Mouse (Mus musculus) neural tube, embryonic 10.5 days (tissue): ENCODE results near the gene Fgd2.

Experiments used
- DNase-seq: peaks from one replicate; pipeline ENCODE4 v3.0.0-alpha.2; 2017; ENCODE audit warnings: low spot score; ENCODE audit errors: extremely low spot score

Fgd2 gene

GRCm38 (mm10) chr17:29396821-29397242, 36.1 kb downstream of the Fgd2 start:
- DNase-seq: peak; percentile 89

DNA sequence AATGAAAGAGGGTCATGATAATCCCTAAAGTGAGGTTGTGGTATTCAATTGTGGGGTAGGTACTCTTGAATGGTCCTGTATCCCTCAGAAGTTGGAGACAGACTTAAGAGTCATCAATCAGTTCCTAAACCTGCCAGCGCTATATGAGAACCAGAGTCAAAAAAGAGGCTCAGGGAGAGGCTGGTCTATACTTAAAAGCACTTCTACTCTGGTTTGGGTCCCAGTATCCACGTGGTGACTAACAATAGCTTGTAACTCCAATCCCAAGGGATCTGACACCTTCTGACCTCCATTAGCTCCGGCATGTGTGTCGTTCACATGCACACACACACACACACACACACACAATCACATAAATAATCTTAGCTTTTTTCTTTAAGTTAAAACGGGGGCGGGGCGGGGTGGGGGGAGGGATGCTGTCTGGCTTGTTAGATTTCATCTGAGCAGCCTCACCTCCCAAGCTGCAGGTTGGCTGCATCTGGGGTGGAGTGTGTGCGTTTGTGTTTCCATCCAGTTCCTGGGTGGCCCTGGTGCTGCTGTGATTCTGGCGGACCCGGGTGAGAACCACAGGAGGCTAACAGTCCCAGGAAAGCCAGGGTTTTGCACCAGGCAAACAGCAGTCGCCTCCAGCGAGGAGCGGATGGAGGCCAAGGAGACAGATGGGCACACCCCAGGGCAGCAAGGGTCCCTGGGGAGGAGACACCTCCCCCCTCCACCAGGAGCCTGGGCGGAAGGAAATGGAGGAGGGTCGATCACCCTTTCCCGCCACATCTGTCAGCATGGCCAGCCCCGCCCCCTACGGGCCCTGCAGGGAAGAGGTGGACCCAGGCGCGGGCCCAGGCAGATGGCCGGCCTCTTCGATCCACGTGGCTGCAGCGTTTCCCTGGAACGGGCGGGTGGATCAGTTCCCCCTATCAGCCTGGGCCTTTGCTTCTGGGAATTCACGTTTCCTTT, 37.0 kb downstream of the Fgd2 start:
- DNase-seq: peak; percentile 94

- no peak for DNase-seq
Observed at GRCm38 (mm10) chr17:29398434-29399026, 37.8 kb downstream of the Fgd2 start.

DNA sequence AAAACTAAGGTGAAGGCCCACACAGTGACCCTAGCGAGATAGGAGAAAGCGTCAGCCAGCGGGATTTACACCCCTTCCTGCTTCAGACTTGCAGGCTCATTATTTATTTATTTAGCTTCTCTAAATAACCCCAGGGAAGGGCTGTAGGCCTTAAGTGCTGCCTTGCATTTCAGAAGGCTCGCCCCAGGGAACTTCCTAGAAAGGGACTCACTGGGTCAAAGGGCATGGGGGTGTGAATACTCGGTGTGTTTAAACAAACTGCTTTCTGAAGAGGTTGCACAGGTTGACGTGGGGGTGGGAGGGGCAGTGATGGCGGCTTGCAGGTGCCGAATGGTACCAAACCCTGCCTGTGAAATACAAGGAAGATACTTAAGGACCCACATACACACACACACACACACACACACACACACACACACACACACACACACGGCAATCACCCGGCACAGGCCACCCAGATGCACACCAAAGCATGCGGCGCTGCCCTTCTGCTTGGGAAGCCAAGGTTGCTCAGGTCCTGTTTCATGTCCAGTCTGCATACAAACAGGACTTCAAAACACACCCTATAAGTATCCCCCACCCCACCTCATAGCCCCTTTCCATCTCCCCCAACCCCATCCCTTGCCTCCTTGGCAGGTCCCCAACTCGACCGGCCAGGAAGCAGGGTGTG, 38.7 kb downstream of the Fgd2 start:
- peak; percentile 21 for DNase-seq

GRCm38 (mm10) chr17:29400044-29400443, 39.3 kb downstream of the Fgd2 start:
- DNase-seq: no peak

- DNase-seq: no peak
Observed at GRCm38 (mm10) chr17:29401741-29402268, 41.1 kb downstream of the Fgd2 start.

DNA sequence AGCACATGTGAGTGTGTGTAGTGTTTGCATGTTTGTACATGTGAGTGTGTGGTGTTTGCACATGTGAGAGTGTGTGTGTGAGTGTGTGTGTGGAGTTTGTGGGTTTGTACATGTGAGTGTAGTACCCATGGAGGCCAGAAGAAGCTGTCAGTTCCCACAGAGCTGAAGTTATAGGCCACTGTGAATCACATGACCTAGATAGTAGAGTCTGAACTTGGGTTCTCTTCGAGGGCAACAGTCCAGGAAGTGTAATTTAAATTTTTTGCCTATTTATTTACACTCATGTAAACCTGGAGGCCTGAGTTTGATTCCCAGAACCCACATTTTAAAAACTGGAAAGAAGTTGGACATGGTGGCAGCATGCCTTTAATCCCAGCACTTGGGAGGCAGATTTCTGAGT, 42.5 kb downstream of the Fgd2 start:
- DNase-seq: no peak

DNA sequence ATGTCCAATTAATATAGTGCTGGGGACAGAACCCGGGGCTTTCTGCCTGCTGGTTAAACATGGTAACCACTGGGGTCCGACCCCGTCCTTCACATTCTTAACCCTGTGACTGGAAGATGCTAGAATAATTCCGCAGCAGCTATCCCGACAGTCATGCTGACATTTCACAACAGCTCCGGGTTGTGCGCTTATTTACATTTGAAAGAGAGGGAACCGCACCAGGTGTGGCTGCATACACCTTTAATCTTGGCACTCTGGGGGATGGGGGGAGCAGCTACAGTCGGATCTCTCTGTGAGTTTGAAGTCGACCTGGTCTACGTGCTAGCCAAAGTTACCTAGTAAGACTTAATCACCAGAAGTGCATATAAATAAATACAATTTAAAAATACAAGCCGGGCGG, 44.8 kb downstream of the Fgd2 start:
- no peak for DNase-seq

- no peak for DNase-seq
Observed at GRCm38 (mm10) chr17:29406077-29406476, 45.4 kb downstream of the Fgd2 start.

- DNase-seq: no peak
Observed at GRCm38 (mm10) chr17:29407405-29407804, 46.7 kb downstream of the Fgd2 start.

GRCm38 (mm10) chr17:29408364-29408763, 47.6 kb downstream of the Fgd2 start:
- no peak for DNase-seq

DNA sequence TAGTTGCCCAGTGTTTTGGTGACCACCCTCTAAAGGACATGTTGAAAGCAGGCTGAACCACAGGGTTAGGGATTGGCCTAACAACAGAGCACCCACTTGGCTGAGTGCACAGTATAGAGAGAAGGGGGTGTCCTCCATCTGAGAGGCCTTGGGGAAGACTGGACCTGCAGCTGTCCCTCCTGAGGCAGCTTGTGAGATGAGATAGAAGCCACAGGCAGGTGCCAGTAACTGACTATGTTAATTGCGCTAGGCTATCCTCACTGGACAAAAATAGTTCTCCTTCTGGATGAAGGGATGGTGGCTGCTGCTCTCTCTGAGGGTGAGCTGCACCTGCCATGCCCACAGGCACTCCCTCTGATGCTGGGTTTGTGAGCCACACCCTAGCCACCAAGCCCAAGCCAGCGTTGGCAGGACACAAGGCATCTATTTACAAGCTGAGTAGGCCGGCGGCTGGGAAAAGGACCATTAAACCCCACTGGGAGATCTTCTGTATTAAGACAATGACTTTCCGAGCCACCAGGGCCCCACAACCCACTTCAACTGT, 49.2 kb downstream of the Fgd2 start:
- no peak for DNase-seq

DNA sequence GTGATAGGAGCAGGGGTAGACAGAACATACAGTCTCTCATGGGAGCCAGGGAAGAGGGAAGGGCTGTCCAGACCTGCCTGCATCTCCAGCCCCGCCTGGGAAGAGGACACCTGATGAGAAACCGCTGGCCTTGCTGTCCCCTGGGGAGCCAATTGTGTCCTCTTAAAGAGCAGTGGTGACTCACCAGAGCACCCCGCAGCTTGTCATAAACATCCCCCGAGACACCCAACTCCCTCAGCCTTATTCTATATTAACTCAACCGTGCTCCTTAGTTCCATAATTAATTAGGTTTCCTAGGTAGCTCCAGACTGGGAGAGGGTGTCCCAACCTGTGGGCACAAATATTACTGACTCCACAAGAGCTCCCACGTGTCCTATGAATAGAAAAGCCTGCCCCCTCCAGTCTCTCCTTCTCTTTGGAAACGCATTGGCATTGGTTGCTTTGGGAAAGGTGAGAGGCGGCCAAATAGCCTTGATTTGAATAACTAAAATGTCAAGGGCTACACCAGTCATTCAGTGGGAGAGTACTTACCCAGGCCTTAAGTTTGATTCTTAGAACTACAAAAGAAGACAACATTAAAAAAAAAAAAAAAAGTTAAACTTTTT, 51.2 kb downstream of the Fgd2 start:
- DNase-seq: no peak

DNA sequence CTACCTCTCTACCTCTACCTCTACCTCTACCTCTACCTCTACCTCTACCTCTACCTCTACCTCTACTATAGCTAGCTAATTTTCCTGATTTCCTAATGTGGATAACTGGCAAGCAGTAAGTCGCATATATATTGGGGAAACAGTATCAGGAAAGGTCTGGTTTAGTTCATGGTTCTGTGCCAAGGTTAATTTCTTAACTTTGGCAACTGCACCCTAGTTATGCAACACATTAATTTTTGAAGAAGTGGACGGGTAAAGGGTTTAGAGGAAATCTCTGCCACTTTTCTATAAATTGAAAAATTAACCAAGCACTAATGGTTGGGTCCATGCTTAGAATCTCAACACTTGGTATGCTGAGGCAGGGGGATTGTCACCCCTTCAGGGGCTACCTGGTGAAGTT, 53.9 kb downstream of the Fgd2 start:
- no peak for DNase-seq

DNA sequence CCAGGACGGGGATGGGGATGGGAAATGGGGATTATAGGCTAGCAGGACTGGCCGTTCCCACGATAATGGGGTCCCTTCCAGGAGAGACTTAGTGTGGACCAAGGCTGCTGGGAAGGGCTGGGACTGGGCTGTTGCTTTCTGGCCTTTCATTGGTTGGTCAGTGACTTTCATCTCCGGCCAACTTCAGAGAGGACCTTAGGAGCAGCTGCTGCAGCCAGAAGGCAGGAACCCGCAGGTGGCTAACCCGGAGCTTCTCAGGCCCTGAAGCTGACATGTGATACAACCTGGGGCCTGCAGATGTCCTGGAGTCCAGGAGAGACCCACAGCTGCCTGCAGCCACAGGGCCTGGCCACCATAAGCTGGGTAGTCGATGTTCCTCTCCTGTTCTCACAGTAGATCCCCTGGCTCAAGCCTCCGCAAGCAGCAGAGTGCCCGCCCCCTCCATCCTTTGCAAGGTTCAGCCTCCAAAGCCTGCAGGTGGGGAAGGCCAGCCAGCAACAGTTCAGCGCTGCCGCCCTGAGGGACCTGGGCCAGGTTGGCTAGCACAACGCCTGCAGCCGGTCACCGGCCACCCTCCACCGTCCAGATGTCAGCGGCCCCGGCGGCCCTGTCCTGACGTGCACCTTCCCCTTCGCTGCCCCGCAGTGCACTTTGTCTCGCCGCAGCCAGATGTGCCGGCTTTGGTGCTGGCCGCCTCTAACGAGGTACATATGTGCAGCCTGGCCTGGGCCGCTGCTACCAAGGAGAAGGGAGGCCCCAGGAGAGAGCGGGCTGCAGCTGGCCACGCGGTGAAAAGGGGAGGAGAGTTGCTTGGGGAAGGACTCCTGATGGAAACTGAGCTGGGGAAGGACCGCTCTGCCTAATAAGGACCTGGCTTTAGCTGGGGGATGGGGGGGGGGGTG, 55.3 kb downstream of the Fgd2 start:
- peak; percentile 85 for DNase-seq

GRCm38 (mm10) chr17:29416757-29417156, 56.0 kb downstream of the Fgd2 start:
- DNase-seq: peak; percentile 34

DNA sequence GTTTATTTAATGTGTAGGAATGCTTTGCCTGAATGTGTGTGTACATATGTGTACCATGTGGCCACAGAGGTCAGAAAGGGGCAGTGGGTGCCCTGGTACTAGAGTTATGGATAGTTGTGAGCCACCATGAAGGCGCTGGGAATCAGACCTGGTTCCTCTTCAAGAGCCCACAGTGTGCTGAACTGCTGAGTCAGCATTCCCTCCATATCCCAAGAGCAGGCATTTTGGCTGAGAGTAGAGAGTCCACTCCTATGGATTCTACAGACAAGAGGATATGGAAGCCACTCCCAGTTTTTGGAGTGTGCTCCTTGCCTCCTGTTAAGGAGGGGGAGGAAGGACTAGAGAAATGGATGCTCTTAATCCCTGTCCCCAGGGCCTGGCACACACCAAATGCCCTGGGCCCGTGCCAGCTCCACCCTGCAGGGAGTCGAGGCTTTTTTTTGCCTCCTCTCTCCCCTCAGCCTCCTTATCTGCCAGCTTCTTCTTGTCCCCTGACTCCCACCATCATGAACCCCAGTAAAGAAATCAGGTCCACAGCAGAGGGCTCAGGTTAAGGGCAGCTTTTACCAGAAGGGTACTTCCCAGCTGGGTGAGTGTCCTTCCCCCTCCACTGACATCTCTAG, 58.2 kb downstream of the Fgd2 start:
- no peak for DNase-seq

DNA sequence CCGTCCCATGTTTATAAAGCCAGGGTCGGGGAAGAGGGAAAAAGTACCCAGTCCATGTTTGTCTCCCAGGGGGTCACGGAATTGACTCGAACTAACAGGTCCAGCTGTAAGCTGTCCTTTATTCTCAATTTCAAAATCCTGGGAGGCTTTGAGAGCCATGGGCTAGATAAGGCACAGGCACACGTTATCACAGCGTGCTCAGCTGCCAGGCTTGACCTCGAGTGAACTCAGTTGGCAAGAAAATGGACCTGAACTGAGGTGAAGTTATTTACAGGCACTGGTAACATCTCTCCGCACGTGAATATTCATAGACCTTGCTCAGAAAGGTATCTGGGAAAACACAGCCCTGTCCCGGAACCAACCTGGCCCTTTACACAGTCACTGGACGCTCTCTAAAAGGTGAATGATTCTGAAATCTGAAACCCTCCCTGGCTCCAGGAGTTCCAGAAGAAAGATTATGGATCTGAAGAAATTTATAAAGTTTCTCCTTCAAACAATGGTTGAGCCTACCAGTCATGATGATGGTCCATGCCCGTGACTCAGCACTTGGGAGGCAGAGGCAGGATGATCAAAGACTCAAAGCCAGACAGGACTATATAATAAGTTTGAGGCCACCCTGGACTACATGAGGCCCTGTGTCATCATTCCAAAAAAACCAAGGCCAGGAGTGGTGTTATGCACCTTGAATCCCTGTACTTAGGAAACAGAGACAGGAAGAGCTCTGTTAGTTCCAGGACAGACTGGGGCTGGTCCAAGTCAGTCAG, 59.4 kb downstream of the Fgd2 start:
- no peak for DNase-seq

DNA sequence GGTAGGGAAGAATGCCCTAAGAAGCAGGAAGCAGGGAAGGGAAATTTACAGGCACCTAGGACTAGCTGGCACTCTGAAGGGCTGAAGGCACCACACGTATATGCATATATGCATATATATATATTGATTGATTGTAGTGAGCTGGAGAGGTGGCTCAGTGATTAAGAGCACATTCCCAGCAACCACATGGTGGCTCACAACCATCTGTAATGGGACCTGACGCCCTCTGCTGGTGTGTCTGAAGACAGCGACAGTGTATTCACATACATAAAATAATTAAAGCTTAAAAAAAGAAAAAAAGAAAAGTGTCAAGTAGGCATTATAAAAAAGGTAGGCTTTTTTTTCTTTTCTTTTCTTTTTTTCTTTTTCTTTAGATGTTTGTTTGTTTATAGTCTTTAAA, 60.6 kb downstream of the Fgd2 start:
- DNase-seq: no peak
